Mouse (Mus musculus) activated CD4-positive, CD25-positive, alpha-beta regulatory T cell, adult 4 months (primary cell): ENCODE measurements around the gene Cd177. TPM values are rescaled to one million over a fixed set of nuclear protein-coding genes. Genes with fewer than 3 reads are reported as not detected.
"Not testable (repeated sequence)": the region's sequence is repeated elsewhere in the genome, so short reads cannot be mapped to it uniquely, and the experiment has no call there.

Source experiments
- ATAC-seq: one replicate; pipeline ENCODE4 v1.8.0; 2017
- polyA plus RNA-seq, 2 experiments: library from polyadenylated mRNA; unstranded; fragments of 100-300 nt; shearing (Covaris generic); gene quantifications; one replicate each; pipeline ENCODE4 v1.2.1; 2017

Gene Cd177
- under 1 TPM; 0.28 TPM for polyA plus RNA-seq

DNA sequence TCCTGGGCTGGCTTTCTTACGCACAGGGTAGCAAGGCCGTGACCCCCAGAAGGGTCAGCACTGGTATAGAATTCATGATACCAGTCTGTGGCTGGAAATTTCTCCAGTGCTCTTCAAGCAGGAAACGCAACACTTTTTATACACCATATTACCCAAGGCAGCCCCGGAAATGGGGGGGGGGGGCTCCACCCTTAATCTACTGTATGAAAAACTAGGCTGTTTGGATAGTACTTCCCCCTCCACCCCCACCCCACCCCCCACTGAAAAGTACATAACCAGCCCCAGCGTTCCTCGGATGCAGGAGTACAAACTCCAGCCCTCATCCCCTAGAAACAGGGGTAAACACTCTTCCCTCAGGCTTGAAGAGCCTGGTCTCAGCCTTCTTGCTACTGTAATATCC is at the start of gene Cd177:
Gene Cd177, minus strand, starts transcription at position 101 of the 400 bp plus-strand sequence.
- no peak for ATAC-seq

DNA sequence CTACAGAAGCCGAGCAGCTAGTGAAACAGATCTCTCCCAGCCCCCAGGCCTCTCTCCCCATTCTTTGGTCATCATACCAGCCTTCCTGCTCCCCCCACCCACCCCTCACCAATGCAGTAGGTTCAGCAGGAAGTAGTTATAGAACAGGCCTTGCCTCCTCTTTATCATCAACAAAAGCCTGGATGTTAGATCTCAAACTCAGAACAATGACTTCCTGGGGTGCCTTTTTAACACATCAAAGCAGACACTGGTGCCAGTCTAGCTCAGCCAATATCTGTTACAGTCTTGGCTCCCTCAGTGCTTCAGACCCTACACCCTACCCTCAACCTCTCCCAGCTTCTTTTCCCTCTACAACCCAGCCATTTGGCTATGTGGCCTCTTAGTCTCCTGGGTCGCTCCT is 48.9 kb upstream of the Cd177 start:
- ATAC-seq, result no peak

DNA sequence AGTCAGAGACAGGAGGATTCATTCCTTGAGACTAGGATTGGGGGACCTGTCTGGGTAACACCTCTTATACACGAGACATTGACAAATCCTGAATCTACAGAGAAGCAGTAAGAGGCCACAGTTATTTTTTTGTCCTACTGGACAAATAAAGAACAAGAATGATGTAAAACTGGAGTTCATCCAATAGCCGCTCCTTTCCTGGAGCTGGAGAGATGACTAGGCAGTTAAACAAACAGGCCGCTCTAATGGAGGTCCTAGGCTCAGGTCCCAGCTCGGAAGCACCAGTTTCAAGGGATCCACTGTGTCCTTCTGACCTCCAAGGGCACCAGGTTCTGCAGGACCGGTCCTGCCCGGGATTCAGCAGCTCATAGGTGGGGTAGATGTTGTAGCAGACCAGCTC is 44.7 kb upstream of the Cd177 start:
- no peak for ATAC-seq

DNA sequence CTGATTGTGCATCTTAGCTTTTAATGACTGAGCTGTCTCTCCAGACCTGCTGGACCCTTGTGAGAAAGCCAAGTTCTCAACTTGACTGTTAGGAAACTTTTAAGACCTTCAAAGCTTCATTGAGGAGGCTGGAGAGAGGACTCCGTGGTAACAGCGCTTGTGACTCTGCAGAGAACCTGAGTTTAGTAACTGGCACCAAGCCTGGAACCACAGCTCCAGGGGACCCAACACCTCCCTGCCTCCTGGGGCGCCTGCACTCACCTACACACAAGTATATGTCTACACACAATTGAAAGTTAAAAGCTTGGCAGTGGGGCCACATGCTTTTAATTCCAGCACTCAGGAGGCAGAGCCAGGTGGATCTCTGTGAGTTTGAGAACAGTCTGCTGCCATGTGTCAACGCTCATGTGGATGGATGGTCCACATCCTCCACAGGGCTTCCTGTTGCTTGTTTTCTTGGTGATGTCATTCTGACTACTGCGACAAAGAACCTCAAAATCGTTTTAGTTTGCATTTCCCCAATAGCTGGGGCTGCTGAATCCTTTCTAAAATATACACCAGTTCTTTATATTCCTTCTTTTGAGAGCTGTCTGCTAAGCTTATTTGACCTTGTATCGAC is 42.1 kb upstream of the Cd177 start:
- no peak for ATAC-seq

DNA sequence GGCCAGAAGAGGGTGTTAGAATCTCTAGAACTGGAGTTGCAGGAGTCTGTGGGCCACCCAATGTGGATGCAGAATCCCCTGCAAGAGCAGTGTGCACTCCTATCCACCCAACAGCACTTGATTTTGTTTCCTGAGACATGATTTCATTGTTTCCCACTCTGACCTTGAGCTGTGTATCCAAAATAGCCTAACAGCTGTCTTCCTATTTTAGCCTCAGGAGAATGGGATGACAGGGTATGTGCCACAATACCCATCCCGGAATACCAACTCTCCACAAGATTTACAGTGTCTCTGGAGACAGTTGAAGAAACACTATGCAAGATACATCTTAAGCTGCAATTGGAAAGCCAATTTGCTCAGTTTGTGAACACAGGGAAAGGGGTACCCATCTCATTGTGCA is 37.8 kb upstream of the Cd177 start:
- ATAC-seq, result no peak

DNA sequence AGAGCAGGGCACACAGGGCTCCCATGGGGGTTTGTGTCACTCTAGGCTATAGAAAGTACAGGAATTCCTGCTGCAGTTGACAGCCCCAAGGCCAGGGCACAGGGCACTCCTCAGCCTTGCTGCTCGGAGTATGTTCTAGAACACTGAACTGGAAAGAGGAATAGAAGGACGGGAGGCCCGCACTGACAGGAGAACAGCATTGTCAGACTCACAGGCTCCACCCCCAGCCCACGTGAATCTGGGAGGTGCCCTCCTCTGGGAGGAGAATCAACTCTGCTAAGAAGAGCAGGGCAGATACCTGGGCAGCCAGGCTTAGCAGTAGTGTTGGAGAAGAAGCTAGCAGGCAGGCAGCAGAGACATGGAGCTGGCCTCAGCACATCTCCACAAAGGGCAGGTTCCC is 16.8 kb upstream of the Cd177 start, which contains the start of gene Ceacam10:
Gene Ceacam10, plus strand, starts transcription at position 289 of the 400 bp plus-strand sequence.
- ATAC-seq, result not testable (repeated sequence)

DNA sequence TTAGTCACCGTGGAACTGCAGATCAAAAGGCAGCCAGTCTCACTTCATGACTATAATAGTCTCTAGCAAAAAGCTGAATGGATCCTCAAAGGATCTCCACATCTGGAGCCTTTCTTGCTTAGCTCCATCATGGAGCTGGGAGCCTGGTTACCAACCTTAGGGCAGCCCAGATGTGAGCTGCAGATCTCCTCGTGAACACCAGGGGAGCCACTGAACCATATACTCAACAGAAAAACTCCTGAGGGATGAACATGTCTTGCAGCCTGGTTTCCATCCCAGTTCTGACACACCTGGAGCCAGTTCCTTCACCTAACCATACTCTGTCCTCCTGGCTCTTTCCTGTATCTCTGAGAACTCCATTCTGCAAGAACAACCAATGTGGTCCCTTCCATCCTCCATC is 16.0 kb upstream of the Cd177 start:
- ATAC-seq, result no peak

DNA sequence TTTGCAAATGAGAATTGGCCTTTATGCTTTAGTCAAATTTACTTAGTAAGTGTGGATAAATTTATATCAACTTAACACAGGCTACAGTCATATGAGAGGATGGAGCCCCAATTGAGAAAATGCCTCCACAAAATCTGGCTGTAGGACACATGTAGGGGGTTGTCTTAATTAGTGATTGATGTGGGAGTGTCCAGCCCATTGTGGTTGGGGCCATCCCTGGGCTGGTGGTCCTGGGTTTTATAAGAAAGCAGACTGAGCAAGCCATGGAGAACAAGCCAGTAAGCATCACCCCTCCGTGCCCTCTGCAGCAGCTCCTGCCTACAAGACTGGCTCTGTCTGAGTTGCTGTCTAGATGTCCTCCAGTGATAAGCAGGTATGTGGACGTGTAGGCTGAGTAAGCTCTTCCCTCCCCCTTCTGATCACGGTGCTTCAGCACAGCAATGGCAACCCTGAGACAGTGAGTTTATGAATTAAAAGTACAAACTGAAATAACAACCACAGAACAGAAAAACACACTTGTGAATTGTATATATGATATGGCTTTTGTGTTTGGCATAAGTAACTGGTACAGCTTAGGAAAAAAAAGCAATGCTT is 13.9 kb upstream of the Cd177 start:
- ATAC-seq, result no peak

DNA sequence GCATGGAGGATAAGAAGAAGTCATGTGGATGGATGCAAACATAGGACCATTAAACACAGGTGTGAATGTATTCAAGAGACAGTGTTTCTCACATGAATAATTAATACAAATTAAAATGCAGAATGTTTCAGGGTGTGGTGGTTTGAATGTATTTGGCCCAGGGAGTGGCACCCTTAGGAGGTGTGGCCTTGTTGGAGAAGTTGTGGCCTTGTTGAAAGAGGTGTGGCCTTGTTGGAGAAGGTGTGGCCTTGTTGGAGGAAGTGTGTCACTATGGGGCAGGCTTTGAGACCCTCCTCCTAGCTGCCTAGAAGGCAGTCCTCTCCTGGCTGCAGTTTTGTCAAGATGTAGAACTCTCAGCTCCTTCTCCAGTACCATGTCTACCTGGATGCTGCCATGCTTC is 11.2 kb upstream of the Cd177 start:
- ATAC-seq, result no peak

DNA sequence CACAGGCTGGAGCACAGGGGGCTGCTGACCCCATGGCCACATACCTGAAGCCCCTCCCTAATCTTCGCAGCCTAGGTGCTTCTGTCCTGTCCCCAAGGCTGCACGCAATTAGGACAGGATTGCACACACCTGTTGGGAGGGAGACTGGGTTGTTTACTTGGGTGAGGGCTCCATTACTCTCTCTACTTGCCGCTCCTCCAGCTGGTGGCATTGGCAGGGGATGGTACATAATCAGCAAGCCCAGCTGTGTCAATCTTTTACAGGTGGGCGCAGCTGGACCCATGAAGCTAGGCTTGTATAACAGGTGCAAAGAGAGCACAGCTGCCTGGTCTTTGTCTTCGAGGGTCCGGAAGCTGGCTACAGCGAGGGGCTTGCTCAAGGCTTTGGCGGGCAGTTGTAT is 2.5 kb upstream of the Cd177 start:
- ATAC-seq, result no peak

DNA sequence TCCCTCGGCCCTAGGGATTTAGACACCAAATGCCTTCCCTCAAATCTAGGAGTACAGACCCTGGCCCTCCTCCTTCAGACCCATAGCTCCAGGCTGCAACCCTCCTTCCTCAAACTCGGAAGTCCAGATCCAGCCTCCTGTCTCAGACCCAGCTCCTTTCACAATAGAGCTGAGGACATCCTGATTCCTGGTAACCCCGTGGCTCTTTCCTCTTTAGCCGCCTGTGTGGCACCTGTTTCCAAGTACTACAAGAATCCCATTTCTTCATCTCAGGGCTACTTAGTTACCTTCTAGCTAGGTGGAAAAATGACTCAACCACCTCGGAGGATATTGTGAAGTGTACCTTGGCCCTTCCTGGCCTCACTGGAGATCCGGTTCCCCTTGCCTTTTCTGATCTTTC is 1.1 kb upstream of the Cd177 start:
- no peak for ATAC-seq

DNA sequence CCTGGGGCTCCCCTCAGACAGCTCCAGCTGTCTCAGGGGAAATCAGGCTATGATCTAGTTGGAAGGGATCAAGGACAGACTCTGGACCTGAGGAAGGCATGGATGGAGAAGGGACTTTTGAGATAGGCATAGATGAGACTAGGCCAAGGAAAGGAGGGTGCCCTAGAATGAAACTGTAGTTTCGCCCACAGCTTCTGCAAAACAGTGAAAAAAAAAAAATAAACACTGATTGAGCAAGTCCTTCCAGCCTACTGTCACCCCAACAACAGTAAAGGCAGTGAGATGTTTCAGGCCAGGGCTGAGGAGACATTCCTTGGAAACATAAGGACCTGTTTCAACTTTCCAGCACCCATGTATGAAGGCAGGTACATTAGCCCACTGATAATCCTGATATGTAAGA is 1.6 kb downstream of the Cd177 start:
- no peak for ATAC-seq

DNA sequence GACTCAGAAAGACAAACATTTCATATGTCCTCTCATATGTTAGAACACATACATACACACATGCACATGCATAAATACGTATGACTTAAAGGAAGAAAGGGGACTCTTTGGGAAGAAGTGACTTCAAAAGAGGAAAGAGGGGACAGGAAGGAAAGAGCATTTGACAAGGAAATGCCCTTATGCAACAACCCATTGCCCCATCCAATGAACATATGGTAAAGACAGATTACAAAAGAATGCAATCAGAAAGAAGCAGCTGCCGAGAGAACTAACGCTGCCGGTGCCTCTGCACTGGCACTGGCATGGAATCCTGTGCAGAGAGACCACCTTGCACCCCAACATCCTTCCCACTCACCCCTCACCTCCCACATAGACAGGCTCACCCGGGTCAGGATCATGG is 6.6 kb downstream of the Cd177 start:
- no peak for ATAC-seq

DNA sequence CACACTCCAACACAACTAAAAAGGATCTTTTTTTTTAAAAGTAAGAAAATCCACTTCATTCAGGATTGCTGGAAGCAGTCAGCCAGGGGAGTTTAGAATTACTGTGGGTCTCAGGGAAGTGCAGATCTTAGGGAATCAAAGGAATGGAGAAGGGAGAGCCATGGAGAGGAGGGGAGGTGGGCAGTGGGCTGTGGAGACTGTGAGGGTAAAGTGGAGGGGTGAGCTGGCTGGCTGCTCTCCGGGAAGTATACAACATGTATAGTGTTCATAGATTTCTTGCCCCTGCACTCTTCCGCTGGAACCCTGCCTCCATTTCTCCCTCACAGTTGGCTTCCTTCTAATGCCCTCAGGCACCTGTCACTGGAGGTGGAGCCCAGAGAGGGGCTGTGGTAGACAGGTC is 8.5 kb downstream of the Cd177 start:
- ATAC-seq, result no peak

DNA sequence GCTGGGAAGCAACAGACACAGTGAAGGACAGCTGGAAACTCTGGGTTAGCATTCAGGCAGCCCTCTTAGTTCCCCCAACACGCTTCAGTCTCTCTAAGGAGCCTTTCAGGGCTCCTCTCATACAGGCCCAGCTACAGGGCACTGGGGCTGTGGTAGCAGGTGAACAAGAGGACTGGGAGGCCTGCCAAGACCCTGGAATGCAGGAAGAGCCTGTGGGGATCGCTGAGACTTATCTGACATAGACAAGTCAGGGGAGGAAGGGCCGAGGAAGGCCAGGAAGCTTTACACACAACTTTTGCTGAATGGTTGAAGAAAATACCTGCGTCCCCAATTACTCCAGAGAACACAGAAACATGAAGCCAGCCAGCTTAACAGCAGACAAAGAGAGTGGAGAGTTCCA is 9.4 kb downstream of the Cd177 start:
- no peak for ATAC-seq

DNA sequence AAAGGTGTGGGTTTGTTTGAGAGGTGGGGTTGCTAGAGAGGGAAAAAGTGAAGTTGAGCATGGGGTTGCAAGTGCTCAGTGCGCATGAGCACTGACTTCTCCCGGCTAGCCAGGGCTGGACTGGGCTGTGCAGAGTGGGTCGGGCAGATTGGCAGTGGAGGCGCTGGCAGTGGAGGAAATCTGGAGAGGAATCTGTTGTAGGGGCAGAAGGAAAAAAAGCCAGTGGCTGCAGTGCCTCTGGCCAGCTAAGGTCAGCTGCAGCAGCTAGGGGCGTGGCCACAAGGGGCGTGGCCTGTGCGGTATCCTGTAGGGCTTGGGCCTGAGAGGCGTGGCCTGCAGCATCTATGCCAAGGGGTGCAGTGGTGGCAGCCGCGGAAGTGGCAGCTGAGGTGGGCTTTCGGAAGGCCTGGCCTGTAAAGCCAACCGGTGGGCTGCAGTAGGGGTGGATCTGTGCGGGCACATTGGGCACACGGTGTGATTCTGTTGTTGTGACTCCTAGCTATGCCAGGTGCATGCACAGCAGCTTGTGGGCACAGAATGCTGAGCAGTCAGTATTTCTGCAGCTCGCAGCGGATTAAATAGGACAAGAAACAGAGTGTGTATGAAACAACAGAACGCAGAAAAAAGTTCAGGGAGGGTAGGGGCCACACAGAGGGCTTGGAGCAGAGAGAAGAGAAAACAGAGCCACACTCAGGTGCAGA is 24.0 kb downstream of the Cd177 start:
- ATAC-seq, result no peak

DNA sequence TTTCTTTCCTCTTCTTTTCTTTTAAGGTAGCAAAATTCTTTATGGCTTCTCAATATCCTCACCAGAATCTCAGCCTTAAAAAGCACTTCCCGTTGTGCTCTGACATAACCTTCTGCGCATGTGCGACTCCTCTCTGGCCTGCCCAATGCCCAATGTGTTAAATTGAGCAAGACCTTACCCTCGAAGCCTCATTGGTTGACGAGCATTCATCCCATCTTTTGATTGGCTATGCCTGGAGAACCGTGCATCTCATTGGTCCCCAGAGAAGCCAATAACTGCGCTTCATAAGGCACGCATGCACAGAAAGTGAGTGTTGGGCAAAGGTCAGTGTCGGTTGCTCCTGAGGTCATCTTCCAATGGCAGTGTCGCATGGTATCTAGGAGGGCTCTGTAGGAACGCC is 33.3 kb downstream of the Cd177 start, which contains the start of gene Gm4763:
Gene Gm4763, minus strand, starts transcription at position 101 of the 400 bp plus-strand sequence.
- not testable (repeated sequence) for ATAC-seq

DNA sequence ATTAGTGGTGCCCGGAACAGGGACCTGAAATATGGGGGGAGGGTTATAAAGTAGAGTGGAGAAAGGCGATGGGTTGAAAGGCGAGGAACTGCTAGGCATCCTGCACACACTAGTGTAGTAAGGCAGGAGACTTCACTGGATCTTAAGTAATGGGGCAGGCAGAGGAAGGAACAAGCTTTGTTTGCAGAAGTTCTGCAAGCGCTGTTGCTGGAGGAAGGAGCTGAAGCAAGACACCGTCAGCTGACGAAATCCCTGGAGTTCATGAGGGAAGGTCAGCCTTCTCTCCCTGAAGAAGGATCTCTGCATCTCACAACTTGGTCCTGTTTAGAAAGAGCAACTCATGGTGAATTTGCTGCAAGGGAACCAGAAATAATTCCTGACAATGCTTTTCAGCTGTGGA is 45.1 kb downstream of the Cd177 start:
- no peak for ATAC-seq

DNA sequence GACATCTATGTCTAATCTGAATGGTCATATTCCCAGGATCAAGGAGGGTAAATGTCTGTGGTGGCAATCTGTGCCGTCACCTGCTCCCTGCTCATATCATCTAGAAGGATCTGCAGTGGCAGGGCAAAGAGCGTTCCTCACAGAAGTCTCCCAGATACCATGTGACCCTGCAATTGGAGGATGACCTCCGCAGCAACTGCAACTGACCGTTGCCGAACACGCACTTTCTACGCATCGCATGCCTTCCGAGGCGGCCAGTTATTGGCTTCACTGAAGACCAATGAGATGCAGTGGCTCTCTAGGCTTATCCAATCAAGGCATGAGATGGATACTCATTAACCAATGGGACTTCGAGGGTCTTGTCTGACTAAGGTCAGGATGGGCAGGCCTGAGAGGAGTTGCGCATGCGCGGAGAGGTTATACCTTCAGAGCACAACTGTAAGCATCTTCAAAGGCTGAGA is 51.2 kb downstream of the Cd177 start, which contains the start of gene BC049730:
Gene BC049730, plus strand, starts transcription at position 411 of the 461 bp plus-strand sequence.
- ATAC-seq, result no peak

DNA sequence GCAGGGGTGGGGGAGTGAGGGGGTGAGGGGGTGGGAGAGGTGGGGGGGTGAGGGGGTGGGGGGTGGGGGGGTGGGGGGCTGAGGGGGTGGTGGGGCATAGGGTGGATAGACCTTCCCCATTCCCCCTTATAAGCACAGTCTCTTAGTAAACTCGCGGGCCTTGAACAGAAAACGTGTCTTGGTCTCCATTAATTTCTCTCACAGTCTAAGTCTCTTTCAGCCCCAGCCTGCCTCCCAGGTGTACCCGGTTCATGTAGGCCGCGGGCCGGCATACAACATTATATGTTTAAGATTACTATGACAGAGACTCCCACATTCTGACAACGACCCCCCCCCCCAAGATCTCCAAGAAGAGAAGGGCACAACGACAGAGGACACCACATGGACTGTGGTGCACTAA is 57.3 kb downstream of the Cd177 start:
- not testable (repeated sequence) for ATAC-seq

DNA sequence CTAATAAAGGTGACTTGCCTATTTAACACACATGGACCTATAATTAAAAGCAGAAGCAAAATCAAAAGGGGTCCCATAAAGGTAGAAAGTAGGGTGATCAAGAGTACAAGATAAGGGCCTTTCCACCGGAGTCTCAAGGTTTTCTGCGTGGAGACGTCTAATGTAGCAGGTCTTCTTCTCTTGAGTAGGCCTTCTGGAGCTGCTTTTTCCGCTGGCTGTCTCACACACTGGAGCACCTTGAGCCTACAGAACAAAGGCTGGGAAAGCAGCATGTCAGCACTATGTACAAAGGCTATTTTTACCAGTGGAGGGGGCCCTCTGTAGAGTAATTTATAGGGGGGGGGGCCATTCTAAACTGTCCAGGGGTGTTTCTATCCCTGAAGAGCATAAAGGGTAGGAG is 62.2 kb downstream of the Cd177 start:
- not testable (repeated sequence) for ATAC-seq
